Mouse (Mus musculus) lung, postnatal 36 days (tissue): ENCODE data around the gene Mpdz.

ENCODE experiments used
- DNase-seq: peaks from one replicate; pipeline ENCODE4 v3.0.0; 2022; ENCODE audit warnings: mixed read lengths

The Mpdz gene

DNA sequence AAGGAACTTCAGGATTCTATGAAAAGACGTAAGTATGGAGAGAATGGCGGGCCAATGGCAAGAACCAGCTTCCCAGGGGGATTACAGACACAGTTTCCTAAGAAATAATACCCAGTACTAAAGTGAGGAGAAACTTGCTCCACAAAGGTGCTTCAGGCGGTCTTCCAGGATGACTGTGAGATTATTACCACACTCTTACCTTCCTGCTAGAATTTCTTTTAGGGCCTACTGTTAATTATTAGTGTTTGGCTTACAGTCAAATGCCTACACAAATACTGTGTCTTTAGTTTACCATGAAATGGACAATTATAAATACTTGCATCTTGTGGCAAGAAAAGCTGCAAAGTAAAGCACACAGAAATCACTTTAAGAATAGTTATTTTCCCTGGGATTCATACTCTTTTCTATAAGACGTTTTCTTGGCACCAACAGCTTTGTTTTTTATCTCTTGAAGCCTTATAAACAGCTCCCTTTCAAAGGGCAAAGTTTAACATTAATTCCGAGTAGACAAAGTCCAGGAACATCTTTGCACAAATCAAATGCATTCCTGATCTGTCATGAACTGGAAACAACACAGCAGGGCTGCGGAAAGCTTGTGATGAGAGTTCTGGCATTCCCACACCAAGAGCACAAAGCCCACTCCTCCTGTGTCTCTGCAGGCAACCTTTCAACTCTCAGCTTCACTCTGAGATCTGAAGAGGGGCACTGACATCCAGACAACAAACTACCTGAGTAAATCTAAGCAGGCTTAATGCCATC, 166.5 kb downstream of the Mpdz start:
- DNase-seq, result no peak

DNA sequence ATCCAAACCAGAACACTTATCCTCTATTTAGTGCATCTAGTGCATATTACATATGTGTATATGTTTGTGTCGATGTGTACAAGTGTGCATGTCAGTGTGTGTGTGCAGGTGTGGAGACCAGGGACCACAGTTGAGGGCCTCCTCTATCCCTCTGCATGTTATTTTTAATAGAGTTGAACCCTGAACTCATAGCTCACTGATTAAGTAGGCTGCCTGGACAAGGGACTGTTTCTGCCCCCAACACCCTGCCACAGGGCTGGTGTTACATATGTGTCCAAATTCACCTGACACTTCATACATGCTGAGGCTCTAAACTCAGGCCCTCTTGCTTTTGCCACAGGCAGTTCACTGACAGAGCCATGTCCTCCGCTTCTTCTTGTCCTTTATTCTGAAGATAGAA, 169.5 kb downstream of the Mpdz start:
- DNase-seq, result no peak

DNA sequence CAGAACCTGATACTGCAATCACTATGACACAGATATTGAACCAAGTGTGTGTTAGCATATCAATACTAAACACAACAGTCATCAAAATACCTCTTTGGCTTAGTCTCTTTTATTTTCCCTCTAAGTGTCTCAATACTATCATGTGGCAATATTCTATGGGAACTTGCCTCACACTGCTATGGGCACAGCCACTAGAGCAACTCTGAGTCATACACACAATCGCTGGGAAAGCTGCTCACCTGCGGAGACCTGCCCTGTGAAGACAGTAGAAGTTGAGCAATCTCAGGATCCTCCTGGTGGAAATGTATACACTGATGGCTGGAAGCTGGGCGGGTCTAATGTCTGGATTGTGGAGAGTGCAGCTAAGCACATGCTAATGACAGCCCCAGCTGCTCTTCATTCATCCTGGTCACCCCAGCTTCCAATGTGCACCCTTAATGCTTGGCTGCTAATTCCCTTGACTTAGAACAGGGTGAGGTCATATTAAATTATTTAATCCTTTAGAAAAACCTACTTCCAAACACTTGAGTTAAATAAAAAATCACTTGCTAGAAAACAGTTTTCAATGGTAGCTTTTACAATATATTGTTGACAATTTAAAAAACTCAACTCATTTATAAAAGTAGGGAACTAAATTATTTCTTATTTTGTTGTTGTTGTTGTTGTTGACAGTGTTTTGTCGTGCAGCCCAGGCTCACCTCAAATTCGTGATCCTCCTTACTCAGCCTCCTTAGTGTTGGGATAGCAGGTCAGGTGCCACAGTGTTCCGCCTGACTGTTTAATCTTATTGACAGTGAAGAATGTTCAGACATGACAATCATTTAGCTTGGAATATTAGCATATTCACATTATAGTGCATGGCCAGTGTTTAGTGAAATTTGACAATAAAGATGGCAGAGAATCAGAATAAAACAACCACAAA, 189.5 kb downstream of the Mpdz start:
- no peak for DNase-seq

DNA sequence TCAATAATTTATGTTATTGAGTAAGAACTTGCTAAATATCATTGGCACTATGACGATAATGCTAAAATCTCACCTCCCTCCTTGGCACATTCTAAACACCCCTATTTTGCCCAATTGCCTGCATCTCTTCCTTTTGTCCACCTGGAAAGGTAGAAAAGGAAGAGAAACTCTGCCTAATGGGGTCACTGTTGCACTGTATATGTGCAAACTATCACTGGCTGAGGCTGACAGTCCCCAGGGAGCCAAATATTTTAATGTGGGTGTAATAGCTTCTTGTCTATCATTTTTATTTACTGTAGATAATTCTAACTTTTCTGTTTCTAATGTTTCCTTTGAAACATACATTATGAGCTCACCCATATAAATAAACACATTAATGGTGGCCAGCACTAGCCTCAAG, 190.3 kb downstream of the Mpdz start:
- no peak for DNase-seq

DNA sequence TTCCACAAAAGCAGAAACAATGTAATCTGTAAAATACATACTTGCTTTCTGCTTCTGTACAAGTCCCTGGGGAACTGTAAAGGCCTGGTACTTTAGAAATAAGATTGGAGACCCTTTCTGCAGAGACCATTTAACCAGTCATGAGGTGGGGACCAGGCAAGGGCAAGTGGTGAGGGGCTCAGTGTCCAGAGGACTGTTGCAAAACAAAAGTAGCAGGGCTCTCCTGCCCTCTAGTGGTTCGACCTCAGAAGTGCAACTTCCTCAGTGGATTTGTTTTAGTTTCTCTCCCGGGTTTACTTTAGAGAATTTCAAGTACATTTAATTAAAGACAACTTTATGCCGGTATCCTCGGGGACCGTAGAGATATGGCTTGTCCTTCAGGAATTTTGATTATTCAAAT, 190.7 kb downstream of the Mpdz start:
- DNase-seq, result peak; percentile 59

DNA sequence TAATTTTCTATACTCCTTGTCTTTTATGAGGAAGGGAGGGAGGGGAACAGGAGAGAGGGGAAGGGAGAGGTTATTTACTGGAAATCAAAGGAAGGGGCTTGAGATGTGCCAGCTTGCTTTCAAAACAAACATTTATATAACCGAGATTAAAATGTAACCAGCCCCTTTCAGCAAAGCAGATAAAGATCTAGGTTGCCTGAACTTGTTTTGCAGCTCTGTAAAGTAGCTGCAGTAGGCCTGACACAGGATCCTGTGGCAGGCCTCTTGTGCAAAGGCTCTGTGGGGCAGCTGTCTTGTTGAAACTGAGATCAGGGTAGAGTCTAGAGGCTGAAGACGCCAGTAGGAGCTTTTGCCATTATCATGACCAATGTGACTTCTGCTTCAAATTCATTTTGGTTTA, 193.4 kb downstream of the Mpdz start:
- peak; percentile 1 for DNase-seq

DNA sequence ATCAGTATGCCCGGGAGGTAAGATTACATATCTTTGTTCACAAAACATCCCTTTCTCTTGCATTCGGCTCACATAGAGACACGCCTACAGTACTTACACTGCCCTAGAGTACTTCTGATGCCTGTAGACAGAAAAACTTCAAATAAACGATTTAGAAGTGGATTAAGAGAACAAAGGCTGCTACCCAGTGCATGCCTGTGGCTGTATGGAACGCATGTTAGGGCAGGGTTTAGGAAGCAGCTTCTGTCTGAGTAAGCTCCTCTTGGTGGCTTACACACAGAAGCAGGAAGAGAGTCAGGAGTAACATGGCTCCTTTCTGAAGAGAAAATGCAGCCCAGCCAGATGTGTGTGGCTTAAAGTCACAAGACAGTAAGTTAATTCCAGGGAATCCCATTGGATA, 206.4 kb downstream of the Mpdz start:
- DNase-seq, result no peak
